Mouse (Mus musculus): ENCODE results near the gene Fads3. TPM values are rescaled to one million over a fixed set of nuclear protein-coding genes. Genes with fewer than 3 reads are reported as not detected.

Fads3 gene
- polyA plus RNA-seq, 1 experiment from 2014 or later, result 22.3 TPM

- Histone ChIP-seq H3K27me3 (no peaks in the 10 kb centered on the region), H3K9ac (peak overlapping the region; percentile 44), H3K4me1 (peaks cover 58% of the 10 kb centered on the region), H3K27ac (no peak overlapping the region; the same call in 1 of the 2 replicates), H3K36me3 (no peaks in the 10 kb centered on the region), H3K4me3 (replicated peaks) (peak overlapping the region; percentile 59), H3K9me3 (replicated peaks) (no peaks in the 10 kb centered on the region), H3K4me2 (peak overlapping the region; percentile 94)
- 0 out of 2 replicates have a peak, but pooled peaks have one; percentile 0 for ATAC-seq (replicated peaks; ENCODE audit: low FRiP score)
- WGBS, result 57% methylated on average over 6 of the region's 6 CpGs
Observed at GRCm38 (mm10) chr19:10042232-10042631, 863 bp downstream of the Fads3 start.

- peak overlapping the region; percentile 94 for H3K4me2 ChIP-seq
- WGBS, result 85% methylated on average over 4 of the region's 4 CpGs
- no peaks in the 10 kb centered on the region for H3K27me3 ChIP-seq
- no peak for ATAC-seq (replicated peaks; ENCODE audit: low FRiP score)
- no peak overlapping the region for H3K9ac ChIP-seq
- no peak overlapping the region for H3K27ac ChIP-seq
- H3K4me1 ChIP-seq, result peaks cover 52% of the 10 kb centered on the region
- no peaks in the 10 kb centered on the region for H3K9me3 ChIP-seq (replicated peaks)
- peak overlapping the region; percentile 59 for H3K4me3 ChIP-seq (replicated peaks)
- no peaks in the 10 kb centered on the region for H3K36me3 ChIP-seq
Observed at GRCm38 (mm10) chr19:10042816-10043215, 1.4 kb downstream of the Fads3 start.

DNA sequence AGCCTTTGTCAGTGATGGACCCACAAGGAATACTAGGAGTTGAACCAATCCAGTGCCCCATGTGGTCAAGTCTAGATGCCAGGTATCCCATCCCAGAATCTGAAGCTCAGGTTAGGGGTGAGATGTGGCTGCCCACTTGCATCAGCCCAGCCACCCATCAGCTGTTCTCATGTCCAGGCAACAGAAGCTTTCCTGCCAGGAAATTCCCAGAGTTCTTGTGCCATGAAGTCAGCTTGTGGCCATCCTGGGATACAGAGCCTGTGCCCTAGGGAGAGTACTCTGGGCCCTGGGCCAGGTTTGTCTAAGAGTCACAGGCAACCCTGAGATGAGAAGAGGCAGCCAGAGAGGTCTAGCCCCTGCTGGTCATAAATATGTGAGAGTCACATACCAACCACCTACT, 2.3 kb downstream of the Fads3 start:
- no peak for ATAC-seq (replicated peaks; ENCODE audit: low FRiP score)
- no peak overlapping the region for H3K4me3 ChIP-seq (replicated peaks)
- no peaks in the 10 kb centered on the region for H3K27me3 ChIP-seq
- H3K4me1 ChIP-seq, result peaks cover 46% of the 10 kb centered on the region
- H3K9ac ChIP-seq, result no peak overlapping the region
- no peaks in the 10 kb centered on the region for H3K9me3 ChIP-seq (replicated peaks)
- peak overlapping the region; percentile 94 for H3K4me2 ChIP-seq
- H3K36me3 ChIP-seq, result no peaks in the 10 kb centered on the region
- no peak overlapping the region for H3K27ac ChIP-seq

DNA sequence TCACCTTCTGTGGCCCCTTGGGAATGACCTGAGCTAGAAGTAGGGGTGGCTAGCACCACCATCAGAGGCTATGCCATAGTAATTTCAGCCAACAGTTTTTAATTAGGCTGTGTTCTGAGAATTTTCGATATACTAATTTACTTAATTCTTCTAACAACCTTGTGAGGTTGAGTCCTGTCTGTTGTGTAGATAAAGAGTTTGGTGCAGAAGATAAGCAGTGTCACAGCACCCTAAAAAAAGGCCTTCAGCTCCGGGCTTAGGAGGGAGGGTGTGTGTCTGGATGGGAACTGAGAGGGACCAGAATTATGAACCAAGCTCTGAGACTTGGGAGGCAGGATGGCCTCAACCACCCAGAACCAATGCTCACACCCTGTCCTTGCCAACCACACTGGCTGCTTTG, 4.3 kb downstream of the Fads3 start:
- no peaks in the 10 kb centered on the region for H3K36me3 ChIP-seq
- H3K27ac ChIP-seq, result no peak overlapping the region
- H3K4me2 ChIP-seq, result no peak overlapping the region
- no peaks in the 10 kb centered on the region for H3K9me3 ChIP-seq (replicated peaks)
- no peaks in the 10 kb centered on the region for H3K27me3 ChIP-seq
- peaks cover 44% of the 10 kb centered on the region for H3K4me1 ChIP-seq
- no peak for ATAC-seq (replicated peaks; ENCODE audit: low FRiP score)
- WGBS, result 87% methylated on average over 2 of the region's 2 CpGs
- no peak overlapping the region for H3K9ac ChIP-seq
- no peak overlapping the region for H3K4me3 ChIP-seq (replicated peaks)

GRCm38 (mm10) chr19:10046346-10046745, 5.0 kb downstream of the Fads3 start:
- H3K4me1 ChIP-seq, result peaks cover 38% of the 10 kb centered on the region
- H3K4me2 ChIP-seq, result no peak overlapping the region
- ATAC-seq (replicated peaks; ENCODE audit: low FRiP score), result no peak
- no peak overlapping the region for H3K27ac ChIP-seq
- no peak overlapping the region for H3K9ac ChIP-seq
- H3K27me3 ChIP-seq, result no peaks in the 10 kb centered on the region
- no peaks in the 10 kb centered on the region for H3K36me3 ChIP-seq
- 46% methylated on average over 4 of the region's 4 CpGs for WGBS
- H3K4me3 ChIP-seq (replicated peaks), result no peak overlapping the region
- H3K9me3 ChIP-seq (replicated peaks), result no peaks in the 10 kb centered on the region

GRCm38 (mm10) chr19:10046983-10047382, 5.6 kb downstream of the Fads3 start:
- WGBS, result 48% methylated on average over 3 of the region's 3 CpGs
- no peaks in the 10 kb centered on the region for H3K9me3 ChIP-seq (replicated peaks)
- no peak overlapping the region for H3K4me2 ChIP-seq
- no peaks in the 10 kb centered on the region for H3K36me3 ChIP-seq
- H3K27me3 ChIP-seq, result no peaks in the 10 kb centered on the region
- no peak overlapping the region for H3K9ac ChIP-seq
- no peak overlapping the region for H3K4me3 ChIP-seq (replicated peaks)
- no peak for ATAC-seq (replicated peaks; ENCODE audit: low FRiP score)
- no peak overlapping the region for H3K27ac ChIP-seq
- H3K4me1 ChIP-seq, result peaks cover 34% of the 10 kb centered on the region

GRCm38 (mm10) chr19:10049533-10049932, 8.2 kb downstream of the Fads3 start:
- Histone ChIP-seq H3K4me3 (replicated peaks) (no peak overlapping the region), H3K9me3 (replicated peaks) (no peaks in the 10 kb centered on the region), H3K4me1 (peaks cover 15% of the 10 kb centered on the region), H3K36me3 (peaks cover 20% of the 10 kb centered on the region; the same call in 1 of the 2 replicates), H3K9ac (no peak overlapping the region), H3K27me3 (no peaks in the 10 kb centered on the region), H3K27ac (no peak overlapping the region), H3K4me2 (no peak overlapping the region)
- no peak for ATAC-seq (replicated peaks; ENCODE audit: low FRiP score)

- Histone ChIP-seq H3K9me3 (replicated peaks) (no peaks in the 10 kb centered on the region), H3K27ac (no peak overlapping the region), H3K9ac (no peak overlapping the region), H3K27me3 (no peaks in the 10 kb centered on the region), H3K4me1 (peaks cover 15% of the 10 kb centered on the region), H3K4me3 (replicated peaks) (no peak overlapping the region), H3K36me3 (peaks cover 27% of the 10 kb centered on the region), H3K4me2 (no peak overlapping the region)
- 78% methylated on average over 2 of the region's 2 CpGs for WGBS
- ATAC-seq (replicated peaks; ENCODE audit: low FRiP score), result no peak
Observed at GRCm38 (mm10) chr19:10050438-10050837, 9.1 kb downstream of the Fads3 start.

GRCm38 (mm10) chr19:10052698-10053097, 11.3 kb downstream of the Fads3 start:
- 90% methylated on average over 4 of the region's 4 CpGs for WGBS
- no peak overlapping the region for H3K27ac ChIP-seq
- no peak for ATAC-seq (replicated peaks; ENCODE audit: low FRiP score)
- no peak overlapping the region for H3K4me3 ChIP-seq (replicated peaks)
- H3K36me3 ChIP-seq, result peaks cover 42% of the 10 kb centered on the region
- H3K27me3 ChIP-seq, result no peaks in the 10 kb centered on the region
- H3K9me3 ChIP-seq (replicated peaks), result no peaks in the 10 kb centered on the region
- H3K4me2 ChIP-seq, result no peak overlapping the region
- no peak overlapping the region for H3K9ac ChIP-seq
- peaks cover 21% of the 10 kb centered on the region for H3K4me1 ChIP-seq

DNA sequence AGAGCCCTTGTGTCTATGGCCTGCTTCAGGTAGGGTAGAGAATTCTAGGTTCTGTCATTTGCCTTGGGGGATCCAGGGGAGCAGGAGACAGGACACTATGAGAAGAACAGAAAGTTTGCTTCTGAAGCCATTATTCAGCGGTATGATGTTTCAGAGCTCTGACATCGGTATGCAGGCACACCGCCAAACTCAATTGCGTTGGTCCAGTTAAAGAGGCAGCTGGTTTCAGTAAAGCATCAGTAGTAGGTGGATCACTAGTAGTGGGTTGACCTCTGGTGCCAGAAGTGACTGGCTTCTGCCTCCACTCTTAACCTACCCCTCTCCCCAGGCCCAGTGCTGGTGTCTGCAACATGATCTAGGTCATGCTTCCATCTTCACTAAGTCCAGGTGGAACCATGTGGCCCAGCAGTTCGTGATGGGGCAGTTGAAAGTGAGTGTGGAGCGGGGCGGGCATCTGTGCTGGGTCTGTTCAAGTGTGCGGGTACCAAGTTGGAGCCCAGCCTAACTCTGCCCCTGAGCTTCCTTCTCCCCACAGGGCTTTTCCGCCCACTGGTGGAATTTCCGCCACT, 12.4 kb downstream of the Fads3 start:
- Histone ChIP-seq H3K4me2 (no peak overlapping the region), H3K4me3 (replicated peaks) (no peak overlapping the region), H3K4me1 (peaks cover 25% of the 10 kb centered on the region), H3K36me3 (peaks cover 50% of the 10 kb centered on the region), H3K9ac (no peak overlapping the region), H3K27me3 (no peaks in the 10 kb centered on the region), H3K9me3 (replicated peaks) (no peaks in the 10 kb centered on the region), H3K27ac (no peak overlapping the region)
- no peak for ATAC-seq (replicated peaks; ENCODE audit: low FRiP score)
- 93% methylated on average over 10 of the region's 10 CpGs for WGBS

DNA sequence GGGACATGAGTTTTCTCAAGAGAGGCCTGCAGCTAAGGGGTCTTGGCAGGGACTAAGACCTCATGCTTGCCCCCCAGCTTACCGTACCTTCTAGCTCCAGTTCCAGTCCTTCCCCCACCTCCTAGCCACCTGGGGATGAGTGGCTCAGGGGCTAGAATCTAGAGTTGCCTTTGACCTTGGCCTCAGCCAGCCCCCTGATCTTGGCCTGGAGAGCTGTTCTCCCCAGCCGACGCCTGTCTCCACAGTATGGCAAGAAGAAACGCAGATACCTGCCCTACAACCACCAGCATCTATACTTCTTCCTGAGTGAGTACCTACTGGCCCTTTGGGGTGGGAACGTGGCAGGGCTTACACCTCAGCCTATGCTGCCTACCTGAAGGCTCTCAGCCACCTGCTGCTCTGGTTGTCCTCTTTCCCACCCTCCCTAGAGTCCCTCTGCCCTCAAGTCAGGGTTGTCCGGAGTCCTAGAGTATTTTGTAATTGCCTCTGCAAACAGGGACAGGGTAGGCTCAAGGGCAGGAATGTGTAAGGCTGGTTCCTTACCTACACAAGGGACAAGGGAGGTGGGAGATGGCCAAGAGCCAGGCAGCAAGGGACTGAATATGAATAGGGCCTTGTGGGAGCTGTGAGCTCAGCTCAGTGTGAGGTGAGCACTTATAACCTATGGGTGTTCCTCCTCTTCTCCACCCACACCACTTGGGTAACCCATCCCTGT, 13.1 kb downstream of the Fads3 start:
- no peaks in the 10 kb centered on the region for H3K9me3 ChIP-seq (replicated peaks)
- H3K4me3 ChIP-seq (replicated peaks), result no peak overlapping the region
- ATAC-seq (replicated peaks; ENCODE audit: low FRiP score), result no peak
- no peak overlapping the region for H3K4me2 ChIP-seq
- H3K27ac ChIP-seq, result no peak overlapping the region
- peaks cover 20% of the 10 kb centered on the region for H3K4me1 ChIP-seq
- no peak overlapping the region for H3K9ac ChIP-seq
- 90% methylated on average over 6 of the region's 6 CpGs for WGBS
- peaks cover 54% of the 10 kb centered on the region for H3K36me3 ChIP-seq
- no peaks in the 10 kb centered on the region for H3K27me3 ChIP-seq

GRCm38 (mm10) chr19:10055261-10055660, 13.9 kb downstream of the Fads3 start:
- no peak overlapping the region for H3K4me3 ChIP-seq (replicated peaks)
- WGBS, result 90% methylated on average over 3 of the region's 3 CpGs
- no peaks in the 10 kb centered on the region for H3K9me3 ChIP-seq (replicated peaks)
- no peak overlapping the region for H3K4me2 ChIP-seq
- no peaks in the 10 kb centered on the region for H3K27me3 ChIP-seq
- H3K9ac ChIP-seq, result no peak overlapping the region
- peaks cover 18% of the 10 kb centered on the region for H3K4me1 ChIP-seq
- no peak overlapping the region for H3K27ac ChIP-seq
- peaks cover 54% of the 10 kb centered on the region for H3K36me3 ChIP-seq
- no peak for ATAC-seq (replicated peaks; ENCODE audit: low FRiP score)

All from kidney, embryonic 15.5 days (tissue).